Mouse (Mus musculus) CH12.LX (cell line): ENCODE measurements around the gene Znhit2. TPM values are rescaled to one million over a fixed set of nuclear protein-coding genes. Genes with fewer than 3 reads are reported as not detected.
A peak's percentile ranks its signal among the peaks of the same experiment; 100 is the strongest.

Experiments used
- DNase-seq: peaks from one replicate; pipeline ENCODE4 v3.0.0-alpha.2; 2013; ENCODE audit errors: extremely low read depth
- H3K27ac ChIP-seq: 2 replicates; pipeline ENCODE4 v1.5.1; 2012; ENCODE audit warnings: low read depth, mild to moderate bottlenecking, control low read depth, moderate library complexity; ENCODE audit not compliant: insufficient read depth
- H3K27me3 ChIP-seq: replicated peaks from 2 replicates; pipeline ENCODE3; 2012; ENCODE audit warnings: inconsistent platforms
- H3K36me3 ChIP-seq, 2 experiments: replicated peaks in 1 of 2; 2 replicates each; pipeline versions ENCODE3 to v1.6.1; 2012; ENCODE audit warnings: inconsistent platforms in 1 of 2, low read length in 1 of 2, mild to moderate bottlenecking in 1 of 2, mixed read lengths in 1 of 2, moderate library complexity in 1 of 2; ENCODE audit not compliant: control insufficient read depth in 1 of 2, insufficient read depth in 1 of 2
- H3K4me1 ChIP-seq, 2 experiments: 2 replicates each; pipeline ENCODE4 v1.6.1; 2012; ENCODE audit warnings: inconsistent platforms in 1 of 2, moderate library complexity in 1 of 2; ENCODE audit not compliant: insufficient read depth in 2 of 2, control insufficient read depth in 1 of 2
- H3K4me2 ChIP-seq: 2 replicates; pipeline ENCODE4 v1.6.1; 2012; ENCODE audit warnings: low read depth, mild to moderate bottlenecking, control low read depth; ENCODE audit not compliant: poor library complexity, insufficient read depth, severe bottlenecking
- H3K4me3 ChIP-seq, 3 experiments: fragments of 150-350 bp in 1 of 3; sonication (generic) in 1 of 3; replicated peaks in 1 of 3; 2 replicates each; pipeline versions ENCODE3 to v1.5.1; 2011 to 2012; ENCODE audit warnings: low read depth in 2 of 3, low read length in 2 of 3, mild to moderate bottlenecking in 2 of 3, moderate library complexity in 2 of 3, control low read depth in 1 of 3, improper control_type of control experiment in 1 of 3, inconsistent platforms in 1 of 3, mixed read lengths in 1 of 3; ENCODE audit not compliant: poor library complexity in 1 of 3
- H3K79me2 ChIP-seq: replicated peaks from 2 replicates; pipeline ENCODE4 v1.6.1; 2012; ENCODE audit warnings: mild to moderate bottlenecking, moderate library complexity; ENCODE audit not compliant: control insufficient read depth, poor library complexity, insufficient read depth, severe bottlenecking; ENCODE audit errors: extremely low read depth
- H3K9ac ChIP-seq: 2 replicates; pipeline ENCODE4 v1.6.1; 2012; ENCODE audit warnings: low read depth, mild to moderate bottlenecking, control low read depth, moderate library complexity; ENCODE audit not compliant: insufficient read depth
- H3K9me3 ChIP-seq: replicated peaks from 2 replicates; pipeline ENCODE3; 2012; ENCODE audit warnings: low read length, inconsistent platforms, mixed read lengths
- BHLHE40 ChIP-seq: IDR thresholded peaks from 2 replicates; pipeline ENCODE4 v1.6.1; 2011; ENCODE audit warnings: mild to moderate bottlenecking, low read depth, low read length, improper control_type of control experiment
- CHD1 ChIP-seq: IDR thresholded peaks from 2 replicates; pipeline ENCODE4 v1.6.1; 2012; ENCODE audit warnings: low read depth, low read length, improper control_type of control experiment, inconsistent platforms
- CHD2 ChIP-seq: IDR thresholded peaks from 2 replicates; pipeline ENCODE4 v1.6.1; 2011; ENCODE audit warnings: low read length, improper control_type of control experiment
- CTCF ChIP-seq, 2 experiments: IDR thresholded peaks in 1 of 2; conservative IDR thresholded peaks in 1 of 2; 2 replicates each; pipeline ENCODE4 v1.5.1; 2011 to 2012; ENCODE audit warnings: low read depth in 2 of 2, low read length in 2 of 2, improper control_type of control experiment in 1 of 2, inconsistent platforms in 1 of 2, mild to moderate bottlenecking in 1 of 2, moderate library complexity in 1 of 2
- E2F4 ChIP-seq: IDR thresholded peaks from 2 replicates; pipeline ENCODE4 v1.6.1; 2011; ENCODE audit warnings: low read depth, low read length, improper control_type of control experiment; ENCODE audit not compliant: insufficient replicate concordance
- ELF1 ChIP-seq: IDR thresholded peaks from 2 replicates; pipeline ENCODE4 v1.6.1; 2014; ENCODE audit warnings: low read depth, mild to moderate bottlenecking, inconsistent platforms, low read length, improper control_type of control experiment
- EP300 ChIP-seq: IDR thresholded peaks from 2 replicates; pipeline ENCODE4 v1.6.1; 2011; ENCODE audit warnings: low read length, improper control_type of control experiment
- ETS1 ChIP-seq: conservative IDR thresholded peaks from 2 replicates; pipeline ENCODE4 v1.6.1; 2012; ENCODE audit warnings: low read depth, mild to moderate bottlenecking, inconsistent platforms, low read length, improper control_type of control experiment, moderate library complexity
- GABPA ChIP-seq: IDR thresholded peaks from 2 replicates; pipeline ENCODE4 v1.6.1; 2012; ENCODE audit warnings: low read depth, low read length, improper control_type of control experiment, inconsistent platforms; ENCODE audit not compliant: insufficient replicate concordance
- HCFC1 ChIP-seq: IDR thresholded peaks from 2 replicates; pipeline ENCODE4 v1.6.1; 2012; ENCODE audit warnings: low read depth, mild to moderate bottlenecking, inconsistent platforms, low read length, improper control_type of control experiment
- IRF4 ChIP-seq: IDR thresholded peaks from 2 replicates; pipeline ENCODE4 v1.6.1; 2014; ENCODE audit warnings: low read depth, mild to moderate bottlenecking, inconsistent platforms, low read length, improper control_type of control experiment
- JUN ChIP-seq: IDR thresholded peaks from 2 replicates; pipeline ENCODE4 v1.6.1; 2011; ENCODE audit warnings: low read depth, mild to moderate bottlenecking, low read length, improper control_type of control experiment, moderate library complexity; ENCODE audit not compliant: insufficient read depth
- JUND ChIP-seq: conservative IDR thresholded peaks from 2 replicates; pipeline ENCODE4 v1.6.1; 2011; ENCODE audit warnings: low read depth, low read length, improper control_type of control experiment
- KAT2A ChIP-seq: IDR thresholded peaks from 2 replicates; pipeline ENCODE4 v1.6.1; 2012; ENCODE audit warnings: low read length, improper control_type of control experiment, inconsistent platforms; ENCODE audit not compliant: insufficient replicate concordance
- MAFK ChIP-seq: IDR thresholded peaks from 2 replicates; pipeline ENCODE4 v1.6.1; 2011; ENCODE audit warnings: low read length, improper control_type of control experiment; ENCODE audit not compliant: insufficient replicate concordance
- MAX ChIP-seq: IDR thresholded peaks from 2 replicates; pipeline ENCODE4 v1.6.1; 2011; ENCODE audit warnings: low read length, improper control_type of control experiment
- MAZ ChIP-seq: IDR thresholded peaks from 2 replicates; pipeline ENCODE4 v1.6.1; 2012; ENCODE audit warnings: low read depth, mild to moderate bottlenecking, inconsistent platforms, low read length, improper control_type of control experiment, moderate library complexity
- MEF2A ChIP-seq: IDR thresholded peaks from 2 replicates; pipeline ENCODE4 v1.6.1; 2014; ENCODE audit warnings: low read depth, mild to moderate bottlenecking, inconsistent platforms, low read length, improper control_type of control experiment, borderline replicate concordance
- MXI1 ChIP-seq: IDR thresholded peaks from 2 replicates; pipeline ENCODE4 v1.6.1; 2011; ENCODE audit warnings: mild to moderate bottlenecking, low read depth, low read length, improper control_type of control experiment
- MYC ChIP-seq: IDR thresholded peaks from 2 replicates; pipeline ENCODE4 v1.6.1; 2011; ENCODE audit warnings: low read depth, mild to moderate bottlenecking, improper control_type of control experiment, low read length
- NELFE ChIP-seq: IDR thresholded peaks from 2 replicates; pipeline ENCODE4 v1.6.1; 2011; ENCODE audit warnings: low read depth, low read length, improper control_type of control experiment
- NRF1 ChIP-seq: IDR thresholded peaks from 2 replicates; pipeline ENCODE4 v1.6.1; 2014; ENCODE audit warnings: low read depth, mild to moderate bottlenecking, inconsistent platforms, low read length, improper control_type of control experiment, moderate library complexity
- PAX5 ChIP-seq: IDR thresholded peaks from 2 replicates; pipeline ENCODE4 v1.6.1; 2012; ENCODE audit warnings: low read length, inconsistent platforms, mixed read lengths
- POLR2A ChIP-seq: IDR thresholded peaks from 2 replicates; pipeline ENCODE4 v1.6.1; 2011; ENCODE audit warnings: low read depth, mild to moderate bottlenecking, improper control_type of control experiment, low read length
- POLR2AphosphoS2 ChIP-seq: IDR thresholded peaks from 2 replicates; pipeline ENCODE4 v1.6.1; 2011; ENCODE audit warnings: low read depth, low read length, improper control_type of control experiment
- RAD21 ChIP-seq: IDR thresholded peaks from 2 replicates; pipeline ENCODE4 v1.6.1; 2011; ENCODE audit warnings: low read depth, mild to moderate bottlenecking, low read length, improper control_type of control experiment, moderate library complexity
- RCOR1 ChIP-seq: conservative IDR thresholded peaks from 2 replicates; pipeline ENCODE4 v1.6.1; 2012; ENCODE audit warnings: low read depth, mild to moderate bottlenecking, inconsistent platforms, low read length, improper control_type of control experiment
- SIN3A ChIP-seq: IDR thresholded peaks from 2 replicates; pipeline ENCODE4 v1.6.1; 2012; ENCODE audit warnings: low read length, improper control_type of control experiment, inconsistent platforms
- SMC3 ChIP-seq: IDR thresholded peaks from 2 replicates; pipeline ENCODE4 v1.6.1; 2011; ENCODE audit warnings: low read depth, low read length, improper control_type of control experiment
- TBP ChIP-seq: conservative IDR thresholded peaks from 2 replicates; pipeline ENCODE4 v1.6.1; 2011; ENCODE audit warnings: low read depth, low read length, improper control_type of control experiment
- TCF12 ChIP-seq: IDR thresholded peaks from 2 replicates; pipeline ENCODE4 v1.6.1; 2014; ENCODE audit warnings: low read depth, mild to moderate bottlenecking, inconsistent platforms, low read length, improper control_type of control experiment
- UBTF ChIP-seq: IDR thresholded peaks from 2 replicates; pipeline ENCODE4 v1.6.1; 2012; ENCODE audit warnings: low read depth, mild to moderate bottlenecking, inconsistent platforms, low read length, improper control_type of control experiment, moderate library complexity
- USF1 ChIP-seq: IDR thresholded peaks from 2 replicates; pipeline ENCODE4 v1.6.1; 2014; ENCODE audit warnings: low read depth, mild to moderate bottlenecking, inconsistent platforms, low read length, improper control_type of control experiment
- USF2 ChIP-seq: conservative IDR thresholded peaks from 2 replicates; pipeline ENCODE4 v1.6.1; 2011; ENCODE audit warnings: low read depth, low read length, improper control_type of control experiment
- ZC3H11A ChIP-seq: IDR thresholded peaks from 2 replicates; pipeline ENCODE4 v1.6.1; 2012; ENCODE audit warnings: low read depth, mild to moderate bottlenecking, inconsistent platforms, low read length, improper control_type of control experiment
- ZKSCAN1 ChIP-seq: IDR thresholded peaks from 2 replicates; pipeline ENCODE4 v1.6.1; 2012; ENCODE audit warnings: low read depth, inconsistent platforms, low read length, improper control_type of control experiment, borderline replicate concordance
- ZMIZ1 ChIP-seq: IDR thresholded peaks from 2 replicates; pipeline ENCODE4 v1.6.1; 2012; ENCODE audit warnings: low read depth, mild to moderate bottlenecking, inconsistent platforms, low read length, improper control_type of control experiment
- ZNF384 ChIP-seq: IDR thresholded peaks from 2 replicates; pipeline ENCODE4 v1.6.1; 2012; ENCODE audit warnings: low read depth, low read length, improper control_type of control experiment, inconsistent platforms
- dilution Hi-C: fragments of 300-500 bp; cut with MboI; formaldehyde crosslinking; loops from 2 replicates; pipeline ENCODE4 v1.14.3; 2020; ENCODE audit warnings: low sequenced_read_pairs; ENCODE audit not compliant: extremely low pct_unique_long_range_greater_than_20kb, extremely low pct_ligation_motif_present
- in situ Hi-C: fragments of 300-500 bp; cut with MboI; formaldehyde crosslinking; loops from 3 replicates; pipeline ENCODE4 v1.14.3; 2019; ENCODE audit warnings: low sequenced_read_pairs, low pct_ligation_motif_present, low pct_unique_long_range_greater_than_20kb, mixed read lengths
- polyA plus RNA-seq: library from polyadenylated mRNA; unstranded; fragments of >175 nt; gene quantifications from 2 replicates; pipeline ENCODE4 v1.2.1, GENCODE M21; 2012; ENCODE audit warnings: low read depth; ENCODE audit not compliant: insufficient read length
- total RNA-seq, 2 experiments: library from RNA; depleted of rRNA; stranded (reverse); fragments of 300-350 nt in 1 of 2; fragments of >200 nt in 1 of 2; gene quantifications; 2 replicates each; pipeline ENCODE4 v1.2.3; 2012 to 2014

Znhit2 gene
- total RNA-seq (2012; rRNA removed): 29.2 and 32.7 TPM in 2 replicates
- total RNA-seq (2014; rRNA removed): 20.9 and 22.6 TPM in 2 replicates
- polyA plus RNA-seq: 20.1 and 20.5 TPM in 2 replicates

DNA sequence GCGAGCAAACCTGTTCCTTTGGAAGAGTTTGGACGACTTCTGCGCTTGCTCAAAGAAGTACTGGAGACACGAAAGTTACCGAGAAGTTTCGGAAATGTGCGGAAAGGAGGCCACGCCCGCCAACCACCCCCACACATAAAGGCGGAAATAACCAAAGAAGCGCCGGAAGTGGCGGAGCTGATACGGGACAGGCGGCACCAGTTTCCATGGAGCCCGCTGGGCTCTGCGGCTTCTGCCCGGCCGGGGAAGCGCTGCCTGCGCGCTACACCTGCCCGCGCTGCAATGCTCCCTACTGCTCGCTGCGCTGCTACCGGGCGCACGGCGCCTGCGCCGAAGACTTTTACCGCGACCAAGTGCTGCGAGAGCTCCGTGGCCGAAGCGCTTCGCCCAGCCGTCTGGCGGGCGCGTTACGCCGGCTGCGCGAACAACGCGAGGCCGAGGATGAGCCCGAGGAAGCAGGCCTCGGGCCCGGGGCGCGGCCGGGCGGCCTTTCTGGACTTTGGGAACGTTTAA is at the start of gene Znhit2:
TSS of gene Znhit2 (plus strand) at position 172 of the 513 bp plus-strand sequence.
- Histone ChIP-seq H3K9ac (peak within 1 kb of the TSS; percentile 78), H3K27ac (peak within 1 kb of the TSS; percentile 88), H3K4me1 (peaks cover 8 to 39% of the 10 kb centered on the region in 2 experiments), H3K79me2 (peaks cover 35% of the 10 kb centered on the region), H3K36me3 (peaks cover 13 to 35% of the 10 kb centered on the region in 2 experiments), H3K4me3 (peak within 1 kb of the TSS; percentile 94 to 98 (median 95)), H3K4me2 (peak within 1 kb of the TSS; percentile 73)
- peak; percentile 95 for DNase-seq
- in situ Hi-C loops (loop anchor here (10.0 kb wide), 1 partner anchor 96 kb away; the partner anchor contains the start of gene Pola2), dilution Hi-C loops (no loop called here)
- TF ChIP-seq CHD2: peak; percentile 51; the same call in 1 of the 2 replicates
- TF ChIP-seq MAX: 0 out of 2 replicates have a peak, but pooled peaks have one; percentile 37
- no peak for TF ChIP-seq JUND
- TF ChIP-seq USF1: no peak
- TF ChIP-seq ZMIZ1: peak; percentile 76
- TF ChIP-seq EP300: no peak
- TF ChIP-seq POLR2A: peak; percentile 86
- TF ChIP-seq NELFE: peak; percentile 77
- no peak for TF ChIP-seq BHLHE40
- no peak for TF ChIP-seq ZNF384
- TF ChIP-seq RAD21: no peak
- no peak for TF ChIP-seq JUN
- no peak for TF ChIP-seq ETS1
- no peak for TF ChIP-seq ZC3H11A
- peak; percentile 65; the same call in 1 of the 2 replicates for TF ChIP-seq IRF4
- TF ChIP-seq TBP: peak; percentile 76; the same call in 1 of the 2 replicates
- TF ChIP-seq E2F4: no peak
- no peak for TF ChIP-seq ZKSCAN1
- TF ChIP-seq RCOR1: no peak
- peak; percentile 81 for TF ChIP-seq HCFC1
- peak; percentile 95 for TF ChIP-seq SIN3A
- TF ChIP-seq UBTF: peak; percentile 100
- TF ChIP-seq USF2: no peak
- TF ChIP-seq NRF1: peak; percentile 80
- peak; percentile 71; the same call in 1 of the 2 replicates for TF ChIP-seq TCF12
- peak; percentile 91 for TF ChIP-seq ELF1
- 0 out of 2 replicates have a peak, but pooled peaks have one; percentile 77 for TF ChIP-seq POLR2AphosphoS2
- peak; percentile 58; the same call in 1 of the 2 replicates for TF ChIP-seq MYC
- TF ChIP-seq SMC3: no peak
- no peak for TF ChIP-seq PAX5
- TF ChIP-seq MEF2A: peak; percentile 60; the same call in 1 of the 2 replicates
- TF ChIP-seq KAT2A: peak; percentile 72; the same call in 1 of the 2 replicates
- TF ChIP-seq GABPA: no peak
- no peak for TF ChIP-seq MAZ
- peak; percentile 79 for TF ChIP-seq MXI1
- TF ChIP-seq CHD1: peak; percentile 76; the same call in 1 of the 2 replicates
- TF ChIP-seq CTCF (conservative IDR thresholded peaks at IDR 0.05 in 1 of 2, IDR thresholded peaks at IDR 0.05 in 1 of 2; ENCODE audit: low read depth in 2 of 2, low read length in 2 of 2): no peak
- no peak for TF ChIP-seq MAFK
- TF ChIP-seq, all 38 proteins: peak for 19
- no peaks in the 10 kb centered on the region for H3K27me3 ChIP-seq
- H3K9me3 ChIP-seq: no peaks in the 10 kb centered on the region
